Comparison of ENCODE assay signal across 8 mouse cellular contexts in the genomic region with DNA sequence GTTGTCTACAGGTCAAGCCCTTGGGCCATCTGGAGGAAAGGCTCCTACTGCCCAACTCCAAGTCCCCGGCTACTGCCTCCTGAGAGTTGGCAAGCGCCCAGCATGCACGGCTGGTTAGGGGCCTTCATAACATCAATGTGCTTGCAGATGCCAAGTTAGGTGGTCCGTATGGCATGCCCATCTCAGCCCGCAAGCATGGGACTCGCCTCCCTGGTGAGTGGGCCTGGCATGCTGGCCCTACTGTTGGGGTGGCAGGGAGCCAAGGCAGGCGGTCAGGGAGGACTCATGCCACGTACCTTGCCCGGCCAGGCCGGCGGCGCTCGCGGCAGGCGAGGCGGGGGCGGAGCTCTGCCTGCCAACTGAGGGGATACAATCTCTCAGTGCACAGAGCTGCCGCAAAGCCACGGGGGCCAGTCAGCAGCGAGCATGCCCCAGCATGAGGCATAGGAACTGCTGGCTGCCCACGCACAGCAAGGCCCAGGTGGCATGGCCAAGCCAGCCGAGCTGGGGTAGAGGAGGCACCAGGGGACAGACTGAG. TPM values are rescaled to one million over a fixed set of nuclear protein-coding genes. Genes with fewer than 3 reads are reported as not detected.
DNase-seq lines count a peak whose midpoint lies in the region; ATAC-seq lines count a peak whose summit lies in the region.

No protein-coding gene starts in this region.

- DNase-seq in frontal cortex, postnatal 25 days (ENCODE audit: low spot score in 2 of 2), result no peak
- peak; percentile 36 to 44 for DNase-seq in layer of hippocampus, postnatal 10 days (ENCODE audit: low spot score in 2 of 2)
- DNase-seq in layer of hippocampus, adult 18-20 months (ENCODE audit: low spot score in 2 of 2), result no peak
- DNase-seq in cerebellum, adult 11-12 months, result peak; percentile 94
- peak; percentile 55 to 60 for DNase-seq in heart, postnatal 14 days
- DNase-seq in thymus, postnatal 4 days, result no peak
- DNase-seq in right cerebral cortex, postnatal 25 days, result no peak

- intact Hi-C loops in heart, postnatal 14 days (cut with DNase I), result no loop called here

- peak; percentile 63 for ATAC-seq in frontal cortex, adult (ENCODE audit: low TSS enrichment)

RNA-seq across cellular contexts. Expression of a gene that starts 23.1 kb away (rescaled TPM):
- total RNA-seq in layer of hippocampus, postnatal 10 days (2021), result 10 to 100 TPM; 17.9 to 19.4 TPM
- total RNA-seq in layer of hippocampus, adult 18-20 months (2021), result 10 to 100 TPM; 14.9 to 17.6 TPM
- total RNA-seq in heart, postnatal 14 days (2021), result 10 to 100 TPM; 13.6 to 15.4 TPM

RNA-seq across cellular contexts. Expression of a gene that starts 36.4 kb away (rescaled TPM):
- total RNA-seq in layer of hippocampus, postnatal 10 days (2021), result 100 to 1,000 TPM; 201 to 207 TPM
- total RNA-seq in layer of hippocampus, adult 18-20 months (2021), result 100 to 1,000 TPM; 225 to 233 TPM
- 10 to 100 TPM; 40.8 to 42.3 TPM for total RNA-seq in heart, postnatal 14 days (2021)

RNA-seq across cellular contexts. Expression of a gene that starts 50.1 kb away (rescaled TPM):
- 100 to 1,000 TPM; 132 to 152 TPM for total RNA-seq in layer of hippocampus, postnatal 10 days (2021)
- total RNA-seq in layer of hippocampus, adult 18-20 months (2021), result 100 to 1,000 TPM; 165 to 186 TPM
- 10 to 100 TPM; 56.1 to 63.3 TPM for total RNA-seq in heart, postnatal 14 days (2021)

RNA-seq across cellular contexts. Expression of a gene that starts 54.6 kb away (rescaled TPM):
- total RNA-seq in layer of hippocampus, postnatal 10 days (2021), result 10 to 100 TPM; 57.7 to 61.3 TPM
- 10 to 100 TPM; 53.1 to 53.3 TPM for total RNA-seq in layer of hippocampus, adult 18-20 months (2021)
- total RNA-seq in heart, postnatal 14 days (2021), result 100 to 1,000 TPM in 1 of 2 experiments, 10 to 100 TPM in 1; 87.4 to 104 TPM

Comparison
In these comparisons a context has a peak if more than half of its experiments do, and no peak if none do; other contexts are left out.
1. DNase-seq: peak in layer of hippocampus, postnatal 10 days (2 of 2), cerebellum, adult 11-12 months (single experiment) and heart, postnatal 14 days (2 of 2); none in frontal cortex, postnatal 25 days (0 of 2), layer of hippocampus, adult 18-20 months (0 of 2), thymus, postnatal 4 days (single experiment) and right cerebral cortex, postnatal 25 days (single experiment).
2. RNA of a gene that starts 36.4 kb away (total RNA-seq): 225 to 233 TPM in layer of hippocampus, adult 18-20 months and 201 to 207 TPM in layer of hippocampus, postnatal 10 days; 40.8 to 42.3 TPM in heart, postnatal 14 days; every median in the first group is over 4 times any median in the second.